Mouse (Mus musculus) lung, adult 2 months (tissue): ENCODE data around the gene Shbg.

ENCODE experiments used
- CTCF ChIP-seq: fragments of 200-500 bp; IDR thresholded peaks from 2 replicates; pipeline ENCODE4 v1.5.1; 2011; ENCODE audit warnings: mild to moderate bottlenecking, low read length, control low read depth; ENCODE audit not compliant: insufficient read depth
- POLR2A ChIP-seq: fragments of 200-500 bp; IDR thresholded peaks from 2 replicates; pipeline ENCODE4 v1.6.1; 2011; ENCODE audit warnings: low read depth, mild to moderate bottlenecking, control low read depth, low read length, borderline replicate concordance; ENCODE audit errors: extremely low read depth

DNA sequence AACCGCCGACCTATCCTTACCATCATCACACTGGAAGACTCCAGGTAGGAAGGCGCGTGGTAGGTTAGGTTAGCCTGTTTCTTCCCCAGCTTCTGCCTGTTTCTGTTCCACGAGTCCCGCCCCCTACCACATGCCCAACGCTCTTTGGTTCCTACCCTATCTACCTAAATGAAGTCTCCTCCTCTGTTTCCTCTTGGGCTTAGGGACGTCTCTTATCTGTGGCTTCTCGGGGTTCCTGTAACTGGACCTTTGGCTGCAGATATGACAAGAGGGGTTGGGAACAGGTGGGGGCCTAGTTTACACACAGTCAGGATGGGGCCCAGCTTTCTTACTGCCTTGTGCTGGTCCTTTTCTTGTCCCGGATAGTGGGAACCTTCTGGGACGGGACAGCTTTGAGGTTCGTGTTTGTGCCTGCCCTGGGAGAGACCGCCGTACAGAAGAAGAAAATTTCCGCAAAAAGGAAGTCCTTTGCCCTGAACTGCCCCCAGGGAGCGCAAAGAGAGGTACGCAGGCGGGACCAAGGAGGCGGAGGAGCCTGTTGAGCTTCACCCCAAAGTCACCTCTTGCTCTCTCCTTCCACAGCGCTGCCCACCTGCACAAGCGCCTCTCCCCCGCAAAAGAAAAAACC is 28.4 kb downstream of the Shbg start:
- TF ChIP-seq POLR2A: no peak
- no peak for TF ChIP-seq CTCF
